22 mouse cellular contexts compared by ENCODE assay signal in genomic region chr5:143537022-143537421, GRCm38 (mm10). TPM values are rescaled to one million over a fixed set of nuclear protein-coding genes. Genes with fewer than 3 reads are reported as not detected.
DNase-seq lines count a peak whose midpoint lies in the region; ATAC-seq and TF ChIP-seq lines count a peak whose summit lies in the region.
"Had no signal": no experiment of that assay in that cellular context is flagged by ENCODE, and none has a peak within 500 bp of the region (broad histone marks: within the 10 kb centered on the region; RNA-seq: fewer than 3 reads in every experiment).

No protein-coding gene starts in this region.

- no peak for TF ChIP-seq RAD21 in MEL (IDR thresholded peaks at IDR 0.05; ENCODE audit: low read depth, low read length)

- TF ChIP-seq EP300 in MEL (IDR thresholded peaks at IDR 0.05; ENCODE audit: low read depth in 1 of 2, low read length in 2 of 2), result peak in 1 of 2 experiments; percentile 44; a peak in 2 of 4 replicates

- no peak overlapping the region for H3K4me3 ChIP-seq in MEL (ENCODE audit: control insufficient read depth in 1 of 2, insufficient read depth in 1 of 2, low read depth in 2 of 2, low read length in 2 of 2)
- H3K4me3 ChIP-seq in hindbrain, embryonic 16.5 days (ENCODE audit: low read length), result no peak overlapping the region
- H3K4me3 ChIP-seq in embryonic facial prominence, embryonic 10.5 days, result no peak overlapping the region
- H3K4me3 ChIP-seq: forebrain, embryonic 10.5 days; forebrain, embryonic 13.5 days; heart, adult 2 months had no signal

- H3K4me1 ChIP-seq in MEL (ENCODE audit: control insufficient read depth in 1 of 2, insufficient read depth in 2 of 2, low read length in 2 of 2), result peaks cover 0 to 18% of the 10 kb centered on the region in 2 experiments; a peak in 2 of 4 replicates
- H3K4me1 ChIP-seq in hindbrain, embryonic 16.5 days (ENCODE audit: control insufficient read depth, insufficient read depth, low read depth, low read length), result no peaks in the 10 kb centered on the region
- H3K4me1 ChIP-seq in embryonic facial prominence, embryonic 10.5 days, result no peaks in the 10 kb centered on the region
- H3K4me1 ChIP-seq: forebrain, embryonic 10.5 days; forebrain, embryonic 13.5 days had no signal

- H3K27me3 ChIP-seq in MEL (ENCODE audit: control insufficient read depth in 1 of 2, insufficient read depth in 2 of 2, low read length in 2 of 2), result peaks cover 0 to 1% of the 10 kb centered on the region in 2 experiments; a peak in 1 of 4 replicates
- no peaks in the 10 kb centered on the region for H3K27me3 ChIP-seq in hindbrain, embryonic 16.5 days (replicated peaks; ENCODE audit: control insufficient read depth, insufficient read depth, low read length)
- no peaks in the 10 kb centered on the region for H3K27me3 ChIP-seq in embryonic facial prominence, embryonic 10.5 days (replicated peaks; ENCODE audit: low read depth, poor library complexity, severe bottlenecking)
- H3K27me3 ChIP-seq: forebrain, embryonic 13.5 days had no signal

- H3K36me3 ChIP-seq in MEL (ENCODE audit: control insufficient read depth in 1 of 2, insufficient read depth in 2 of 2, low read length in 2 of 2), result peaks cover 0 to 12% of the 10 kb centered on the region in 2 experiments; a peak in 2 of 4 replicates
- H3K36me3 ChIP-seq in hindbrain, embryonic 16.5 days (ENCODE audit: control insufficient read depth, insufficient read depth, low read length), result no peaks in the 10 kb centered on the region
- H3K36me3 ChIP-seq in embryonic facial prominence, embryonic 10.5 days (replicated peaks), result no peaks in the 10 kb centered on the region
- H3K36me3 ChIP-seq: forebrain, embryonic 10.5 days had no signal

- peak; percentile 40 for DNase-seq in MEL (ENCODE audit: low read depth, low spot score)
- no peak for DNase-seq in ovary, adult 18-20 months (ENCODE audit: low spot score)
- no peak for DNase-seq in embryonic facial prominence, embryonic 10.5 days (ENCODE audit: low spot score)
- DNase-seq: adrenal gland, adult 2 months; adrenal gland, postnatal 14 days; cerebellum, adult 11 months; cerebellum, adult 2 months; cerebellum, adult 9-11 months; cerebellum, postnatal 25 days; embryo, embryonic 11 days; gastrocnemius, postnatal 10 days; heart, adult 2 months had no signal

- no peak for TF ChIP-seq POLR2A in MEL (IDR thresholded peaks at IDR 0.05; ENCODE audit: control insufficient read depth in 1 of 2, insufficient read depth in 1 of 2, low read depth in 1 of 2, low read length in 2 of 2, poor library complexity in 1 of 2)

- no peak for TF ChIP-seq CTCF in MEL (IDR thresholded peaks at IDR 0.05 in 2 of 3, conservative IDR thresholded peaks at IDR 0.05 in 1 of 3; ENCODE audit: control insufficient read depth in 1 of 3, insufficient read depth in 1 of 3, low read depth in 2 of 3, low read length in 3 of 3, poor library complexity in 1 of 3, severe bottlenecking in 1 of 3)

- ATAC-seq in common myeloid progenitor, adult 5-6 weeks (replicated peaks; ENCODE audit: low read depth, poor library complexity, severe bottlenecking), result peak; percentile 79
- ATAC-seq in megakaryocyte, adult 5-6 weeks (ENCODE audit: poor library complexity, severe bottlenecking), result peak; percentile 81
- no peak for ATAC-seq in hindbrain, embryonic 16.5 days
- ATAC-seq: forebrain, embryonic 13.5 days; forebrain, embryonic 16.5 days; intestine, postnatal 0 days; Patski had no signal

- no peak overlapping the region for H3K9ac ChIP-seq in MEL (ENCODE audit: control insufficient read depth, low read depth, low read length, poor library complexity, severe bottlenecking)
- H3K9ac ChIP-seq in hindbrain, embryonic 16.5 days (ENCODE audit: low read depth, low read length), result no peak overlapping the region
- H3K9ac ChIP-seq: forebrain, embryonic 13.5 days; hindbrain, embryonic 14.5 days had no signal

- WGBS in hindbrain, embryonic 16.5 days, result 52% methylated on average over 2 of the region's 2 CpGs
- 41% methylated on average over 2 of the region's 2 CpGs for WGBS in embryonic facial prominence, embryonic 10.5 days

- H3K9me3 ChIP-seq in MEL (replicated peaks; ENCODE audit: insufficient read depth, low read length), result no peaks in the 10 kb centered on the region
- H3K9me3 ChIP-seq in hindbrain, embryonic 16.5 days (ENCODE audit: control insufficient read depth, low read length), result no peaks in the 10 kb centered on the region
- H3K9me3 ChIP-seq in embryonic facial prominence, embryonic 10.5 days, result no peaks in the 10 kb centered on the region
- H3K9me3 ChIP-seq: forebrain, embryonic 10.5 days; forebrain, embryonic 13.5 days had no signal

- no peaks in the 10 kb centered on the region for H3K79me2 ChIP-seq in MEL (ENCODE audit: control insufficient read depth, insufficient read depth, low read length, poor library complexity)

- no peak overlapping the region for H3K27ac ChIP-seq in MEL (ENCODE audit: control insufficient read depth, low read depth, low read length)
- H3K27ac ChIP-seq in hindbrain, embryonic 16.5 days (ENCODE audit: low read depth, low read length), result no peak overlapping the region
- no peak overlapping the region for H3K27ac ChIP-seq in embryonic facial prominence, embryonic 10.5 days (replicated peaks)
- H3K27ac ChIP-seq: forebrain, embryonic 10.5 days; forebrain, embryonic 13.5 days; heart, adult 2 months; hindbrain, embryonic 14.5 days had no signal

- no peak overlapping the region for H3K4me2 ChIP-seq in hindbrain, embryonic 16.5 days (ENCODE audit: low read length)
- H3K4me2 ChIP-seq: forebrain, embryonic 13.5 days; heart, embryonic 11.5 days; hindbrain, embryonic 14.5 days had no signal

TF ChIP-seq in MEL, 35 proteins besides CTCF, POLR2A, EP300 and RAD21:
- TF ChIP-seq POLR2AphosphoS5 (IDR thresholded peaks at IDR 0.05; ENCODE audit: borderline replicate concordance, low read depth, low read length), result no peak
- TF ChIP-seq MXI1 (IDR thresholded peaks at IDR 0.05; ENCODE audit: low read depth, low read length), result 0 out of 2 replicates have a peak, but pooled peaks have one; percentile 22

RNA-seq across cellular contexts. Expression of gene Rac1, which starts 9.2 kb away (rescaled TPM):
- total RNA-seq in MEL (2012; rRNA removed), result 134 and 148 TPM in 2 replicates
- polyA plus RNA-seq in MEL (2012; ENCODE audit: insufficient read depth in 1 of 2, insufficient read length in 2 of 2, low read depth in 1 of 2, low replicate concordance in 2 of 2, missing spikeins in 1 of 2), result 100 to 1,000 TPM; 105 to 251 TPM
- total RNA-seq in common myeloid progenitor, adult 5-6 weeks (2017), result 113 and 129 TPM in 2 replicates
- total RNA-seq in megakaryocyte, adult 5-6 weeks (2015), result 1,230 and 1,275 TPM in 2 replicates
- total RNA-seq in megakaryocyte, adult 5-6 weeks (2017), result 215 and 239 TPM in 2 replicates
- polyA plus RNA-seq in hindbrain, embryonic 16.5 days (2015; fragmentation: Nextera tagmentation; extraction: Ambion mirVana), result 285 and 452 TPM in 2 replicates
- polyA plus RNA-seq in embryonic facial prominence, embryonic 10.5 days (2016; fragmentation: Nextera tagmentation; extraction: Ambion mirVana), result 400 and 407 TPM in 2 replicates
